Mouse (Mus musculus) spleen, postnatal 4 days (tissue): Measurements from ENCODE around the gene Cmip.

Source experiments
- DNase-seq, 2 experiments: peaks; one replicate each; pipeline ENCODE4 v3.0.0; 2022; ENCODE audit warnings: low spot score in 2 of 2

Cmip gene

GRCm38 (mm10) chr8:117257821-117258575 lies 1.1 kb downstream of the Cmip start:
- peak; percentile 42 to 75 for DNase-seq

GRCm38 (mm10) chr8:117258576-117259040 lies 1.7 kb downstream of the Cmip start:
- no peak for DNase-seq

- no peak for DNase-seq
These were observed 2.7 kb downstream of the Cmip start for GRCm38 (mm10) chr8:117259431-117260001.

- DNase-seq = no peak
These were observed 3.5 kb downstream of the Cmip start for GRCm38 (mm10) chr8:117260234-117260929.

GRCm38 (mm10) chr8:117260930-117261475 lies 4.1 kb downstream of the Cmip start:
- DNase-seq = no peak

- DNase-seq = no peak
These were observed 4.8 kb downstream of the Cmip start for GRCm38 (mm10) chr8:117261702-117262101.

- no peak for DNase-seq
These were observed 5.8 kb downstream of the Cmip start for GRCm38 (mm10) chr8:117262685-117263084.

- DNase-seq = no peak
These were observed 6.6 kb downstream of the Cmip start for GRCm38 (mm10) chr8:117263442-117263841.

GRCm38 (mm10) chr8:117265079-117265478 lies 8.2 kb downstream of the Cmip start:
- DNase-seq = no peak

- DNase-seq = no peak
These were observed 10.7 kb downstream of the Cmip start for GRCm38 (mm10) chr8:117267403-117268129.

GRCm38 (mm10) chr8:117278234-117278633 lies 21.4 kb downstream of the Cmip start:
- no peak for DNase-seq

- no peak for DNase-seq
These were observed 21.8 kb downstream of the Cmip start for GRCm38 (mm10) chr8:117278668-117279132.

- DNase-seq = no peak
These were observed 23.6 kb downstream of the Cmip start for GRCm38 (mm10) chr8:117280488-117280887.

GRCm38 (mm10) chr8:117281676-117282075 lies 24.8 kb downstream of the Cmip start:
- DNase-seq = no peak

GRCm38 (mm10) chr8:117282141-117282950 lies 25.5 kb downstream of the Cmip start:
- no peak for DNase-seq

GRCm38 (mm10) chr8:117284768-117285484 lies 28.1 kb downstream of the Cmip start:
- DNase-seq = no peak

- DNase-seq = no peak
These were observed 31.1 kb downstream of the Cmip start for GRCm38 (mm10) chr8:117287966-117288365.

- DNase-seq = no peak
These were observed 32.2 kb downstream of the Cmip start for GRCm38 (mm10) chr8:117289016-117289415.

- DNase-seq = no peak
These were observed 33.6 kb downstream of the Cmip start for GRCm38 (mm10) chr8:117290506-117290905.

GRCm38 (mm10) chr8:117292262-117292661 lies 35.4 kb downstream of the Cmip start:
- no peak for DNase-seq
